Mouse (Mus musculus) spleen, postnatal 10 days (tissue): ENCODE data around the gene Cers6.

Source experiments
- DNase-seq, 2 experiments: peaks; one replicate each; pipeline ENCODE4 v3.0.0; 2021 to 2022; ENCODE audit warnings: low spot score in 2 of 2

Gene Cers6

DNA sequence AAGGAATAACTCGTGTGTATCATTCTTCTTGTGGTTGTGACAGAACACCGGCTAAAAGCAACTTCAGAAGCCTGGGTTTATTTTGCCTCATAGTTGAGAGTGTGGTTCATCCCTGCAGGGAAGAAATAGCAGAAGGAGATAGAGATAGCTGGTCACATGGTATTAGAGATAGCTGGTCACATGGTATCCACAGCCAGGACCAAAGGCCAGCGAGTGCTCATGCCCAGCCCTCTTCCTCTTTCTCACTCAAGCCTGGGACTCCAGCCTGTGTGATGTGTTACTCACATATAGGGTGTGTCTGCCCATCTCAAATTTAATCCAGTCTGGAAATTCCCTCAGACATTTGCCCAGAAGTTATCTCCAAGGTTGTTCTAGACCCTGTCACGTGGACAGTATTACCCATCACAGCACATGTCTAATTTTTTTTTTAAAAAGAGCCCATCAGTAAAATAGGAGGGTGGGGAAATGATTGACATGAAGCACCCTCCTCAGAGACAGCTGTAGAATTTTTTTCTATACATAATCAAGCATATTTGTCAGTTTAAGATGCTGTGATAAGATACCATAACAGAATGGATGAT is 17.9 kb downstream of the Cers6 start:
- no peak for DNase-seq

DNA sequence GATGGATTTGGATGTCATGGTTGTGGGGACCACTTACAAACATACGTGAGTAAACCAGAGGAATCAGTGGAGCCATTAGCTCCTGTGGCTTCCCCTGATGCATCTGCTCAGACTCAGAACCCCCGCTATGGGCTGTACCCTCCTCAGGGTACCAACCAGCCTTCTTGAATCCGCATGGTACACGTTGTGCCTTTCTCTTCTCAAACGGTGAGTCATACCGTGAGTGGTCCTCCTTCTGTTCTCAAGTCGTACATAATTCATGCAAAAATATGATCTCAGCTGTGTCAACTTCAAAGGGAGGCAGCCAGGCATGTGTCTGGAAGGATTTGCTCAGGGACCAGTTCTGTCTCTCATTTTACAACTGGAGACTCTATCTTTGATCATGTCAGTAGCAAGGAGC is 23.3 kb downstream of the Cers6 start:
- no peak for DNase-seq

DNA sequence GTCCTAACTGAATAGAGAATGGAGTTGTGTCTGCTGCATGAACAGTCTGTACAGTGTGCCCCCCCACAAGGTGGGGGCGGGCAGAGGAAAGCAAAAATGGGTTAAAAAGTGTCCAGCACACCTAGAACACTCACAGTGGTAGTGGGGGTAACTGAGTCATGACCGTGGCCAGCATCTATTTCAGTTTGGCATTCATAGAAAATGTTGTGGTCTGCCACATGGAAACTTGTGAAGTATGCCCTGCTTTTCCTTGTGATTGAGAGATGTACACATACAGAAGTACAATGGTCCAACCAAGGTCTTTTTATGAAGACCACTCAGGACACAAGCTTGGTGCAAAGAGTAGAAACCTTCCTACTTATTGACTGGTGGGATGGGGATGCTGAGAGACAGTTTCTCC is 24.0 kb downstream of the Cers6 start:
- no peak for DNase-seq

DNA sequence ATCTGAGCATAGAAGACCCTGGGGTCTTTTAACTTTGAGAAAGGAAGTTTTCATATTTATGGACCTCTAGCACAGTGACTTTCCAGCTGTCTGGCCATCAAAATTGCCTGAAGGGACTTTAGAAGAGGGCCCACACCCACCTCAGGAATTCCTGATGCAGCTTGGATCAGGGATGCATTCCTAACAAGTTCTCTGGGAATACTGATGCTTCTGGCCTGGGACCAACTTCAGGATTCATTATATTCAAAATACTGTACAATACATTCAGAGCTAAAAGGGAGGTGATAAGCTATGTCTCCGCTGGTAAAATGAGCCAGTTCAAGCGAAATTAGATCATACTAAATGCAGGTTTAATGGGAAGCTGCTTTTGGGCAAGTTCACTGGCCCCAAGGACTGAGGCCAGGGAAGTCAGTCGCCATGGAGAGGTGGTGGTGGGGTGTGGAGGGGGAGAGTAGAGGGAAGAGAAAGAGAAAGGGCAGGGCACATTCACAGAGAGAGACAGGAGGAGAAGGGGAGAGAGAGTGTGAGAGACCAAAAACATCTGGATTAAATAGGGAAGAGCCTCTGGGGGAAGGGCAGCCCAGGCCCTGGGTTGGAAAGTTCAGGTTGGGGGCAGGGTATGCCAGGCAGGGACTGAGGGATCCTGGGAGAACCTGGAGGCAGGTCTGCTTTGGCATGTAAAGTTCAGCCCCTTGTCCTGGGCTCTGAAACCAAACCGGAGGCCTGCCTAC is 24.7 kb downstream of the Cers6 start:
- DNase-seq = no peak

DNA sequence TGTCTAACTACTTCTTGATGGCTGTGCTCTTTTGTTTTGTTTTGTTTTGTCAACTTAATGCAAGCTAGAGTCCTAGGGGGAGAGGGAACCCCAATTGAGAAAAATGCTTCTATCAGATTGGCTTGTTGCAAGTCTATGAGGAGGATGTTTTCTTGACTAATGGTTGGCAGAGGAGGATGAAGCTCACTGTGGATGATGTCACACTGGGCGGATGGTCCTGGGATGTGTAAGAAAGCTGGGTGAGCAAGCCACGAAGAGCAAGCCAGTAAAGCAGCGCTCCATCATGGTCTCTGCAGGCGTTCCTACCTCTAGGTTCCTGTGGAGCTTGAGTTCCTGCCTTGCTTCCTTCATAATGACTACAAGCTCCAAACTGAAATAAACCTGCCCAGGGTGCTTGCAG is 25.4 kb downstream of the Cers6 start:
- DNase-seq = no peak

DNA sequence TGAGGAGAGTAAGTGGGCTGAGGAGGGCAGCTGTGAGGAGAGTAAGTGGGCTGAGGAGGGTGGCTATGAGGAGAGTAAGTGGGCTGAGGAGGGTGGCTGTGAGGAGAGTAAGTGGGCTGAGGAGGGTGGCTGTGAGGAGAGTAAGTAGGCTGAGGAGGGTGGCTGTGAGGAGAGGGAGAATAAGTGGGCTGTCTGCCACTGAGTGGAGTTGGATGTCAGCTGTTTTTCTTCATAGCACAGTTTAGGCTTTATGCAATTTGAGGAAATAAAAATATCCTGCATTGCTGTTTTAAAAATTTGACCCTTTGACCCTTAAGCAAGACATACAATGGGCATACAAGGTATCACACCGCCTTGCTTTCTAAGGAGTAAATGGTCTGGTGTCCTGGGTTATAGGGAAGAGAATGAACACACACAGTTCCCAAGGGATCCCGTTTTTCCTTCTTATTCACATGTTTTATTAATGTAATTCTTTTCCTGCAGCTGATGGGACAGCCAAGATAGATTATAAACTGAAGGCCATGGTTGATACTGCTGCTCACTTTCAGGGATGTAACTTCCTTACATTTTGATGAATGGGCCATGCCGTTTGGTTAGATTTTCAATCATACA is 27.0 kb downstream of the Cers6 start:
- DNase-seq = no peak

DNA sequence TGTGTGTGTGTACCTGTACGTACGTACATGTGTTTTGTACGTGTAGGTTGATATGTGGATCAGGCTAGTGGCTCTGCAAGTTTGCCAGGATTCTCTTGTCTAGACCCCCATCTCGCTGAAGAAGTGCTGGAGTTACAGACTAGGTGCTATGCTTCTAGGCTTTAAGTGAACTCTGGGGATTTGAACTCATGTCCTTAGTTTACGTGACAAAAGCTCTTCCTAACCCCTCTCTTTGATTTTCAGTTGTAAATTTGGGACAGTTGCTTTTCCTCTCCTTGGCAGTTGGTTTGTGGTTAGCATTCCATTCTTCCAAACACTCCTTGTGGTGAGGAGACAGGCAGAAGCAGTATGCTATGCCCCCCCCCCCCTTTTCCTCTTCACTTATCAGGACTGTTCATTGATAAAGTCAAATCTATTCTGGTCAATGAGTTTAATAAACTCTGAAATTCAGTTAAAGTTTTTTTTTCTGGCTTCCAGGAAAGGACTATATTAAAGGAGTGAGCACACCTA is 28.5 kb downstream of the Cers6 start:
- no peak for DNase-seq

DNA sequence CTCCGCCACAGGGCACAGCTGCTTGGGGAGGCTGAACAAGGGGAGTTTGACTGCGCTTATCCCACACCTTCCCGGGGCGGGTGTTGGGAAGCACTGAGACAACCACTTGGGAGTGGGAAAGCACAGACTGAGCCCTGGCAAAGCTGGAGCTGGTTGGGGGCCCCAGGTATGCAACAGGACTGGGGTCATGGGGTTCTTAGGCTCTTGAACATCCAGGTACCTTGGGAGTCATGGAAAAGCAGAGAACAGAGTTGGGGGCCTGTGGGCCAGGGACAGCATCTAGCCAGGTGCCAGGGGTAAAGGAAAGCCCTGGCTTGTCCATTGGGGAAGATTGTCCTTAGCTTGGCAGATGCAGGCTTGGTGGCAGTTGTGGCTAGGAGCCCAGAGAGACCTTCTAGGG is 31.2 kb downstream of the Cers6 start:
- no peak for DNase-seq

DNA sequence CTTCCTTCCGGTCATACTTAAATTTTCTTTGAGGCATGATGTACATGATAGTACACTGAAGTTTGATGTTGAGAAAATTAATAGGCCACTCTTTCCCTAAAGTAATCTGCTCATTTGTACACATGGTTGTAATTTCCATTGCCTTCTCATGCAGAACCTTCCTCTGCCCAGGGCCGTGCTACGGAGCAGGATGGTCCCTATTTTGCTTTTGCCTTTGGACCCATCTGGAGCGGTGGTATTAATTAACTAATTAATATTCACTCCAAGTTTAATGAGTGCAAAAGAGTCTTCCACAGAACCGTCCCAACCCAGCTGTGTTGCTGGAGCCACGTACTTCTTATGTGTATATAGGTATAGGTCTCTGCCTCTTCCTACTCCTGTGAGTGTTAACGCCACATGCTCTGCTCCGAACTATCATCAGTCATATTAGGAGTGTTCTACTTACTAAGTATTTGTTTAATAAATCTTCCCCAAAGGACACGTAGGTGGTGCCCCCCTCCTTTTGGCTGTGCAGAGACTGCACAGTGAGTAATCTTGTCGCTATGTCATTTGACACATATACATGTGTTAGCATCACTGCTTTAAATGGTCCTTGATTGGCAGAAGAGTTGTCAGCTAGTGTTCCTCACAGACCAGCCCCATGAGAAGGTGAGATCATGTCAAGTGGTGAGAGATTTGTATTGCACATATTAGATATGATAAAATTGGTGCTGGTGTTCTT is 34.0 kb downstream of the Cers6 start:
- no peak for DNase-seq

DNA sequence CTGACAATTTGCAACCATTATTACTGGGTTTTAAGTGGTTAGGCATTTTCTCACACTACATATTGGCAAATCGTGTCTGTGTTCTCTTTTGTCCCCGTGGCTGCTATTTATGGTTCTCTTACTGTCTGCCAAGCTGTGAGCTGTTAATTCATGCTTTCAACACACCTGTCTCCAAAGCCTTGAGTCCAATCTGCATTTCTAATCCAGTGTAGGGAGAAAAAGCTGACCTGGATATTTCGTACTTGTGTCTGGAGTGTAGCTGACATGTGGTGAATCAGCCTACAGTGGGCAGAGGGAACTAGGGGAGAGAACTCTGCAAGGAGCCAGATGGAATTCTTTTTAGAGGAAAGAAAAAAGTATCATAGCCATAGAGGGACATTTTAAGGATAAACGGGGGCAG is 35.0 kb downstream of the Cers6 start:
- no peak for DNase-seq

DNA sequence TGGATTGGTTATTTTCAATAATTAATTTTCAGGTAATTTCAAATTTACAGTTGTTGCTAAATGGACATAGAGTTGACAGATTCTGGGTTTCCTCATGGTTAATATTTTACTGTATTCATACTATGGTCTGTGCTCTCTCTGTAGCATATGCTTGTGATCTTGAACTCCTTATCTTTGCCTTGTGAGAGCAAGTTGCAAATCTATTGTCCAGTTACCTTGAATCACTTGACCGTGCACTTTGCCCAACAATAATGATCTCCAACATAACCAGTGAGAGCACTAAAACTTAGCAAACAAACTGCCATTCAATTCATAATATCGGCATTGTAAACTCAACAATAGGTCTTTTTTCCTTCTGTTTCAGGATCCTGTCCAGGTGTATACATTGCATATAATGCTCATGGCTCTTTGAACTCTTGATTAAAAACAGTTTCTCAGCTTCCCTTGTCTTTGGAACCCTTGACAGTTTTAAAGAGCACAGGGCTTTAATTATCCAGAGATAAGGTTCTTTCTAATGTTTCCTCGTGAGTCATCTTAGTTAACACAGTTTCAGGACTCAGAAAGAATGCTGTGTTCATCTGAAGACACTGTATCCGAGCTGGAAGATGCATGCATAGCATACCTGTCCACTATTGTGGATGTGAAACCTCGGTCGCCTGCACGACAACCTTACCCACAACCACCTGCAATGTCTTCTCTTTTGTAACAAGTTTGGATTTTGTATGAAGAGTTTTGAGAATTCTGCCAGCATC is 38.7 kb downstream of the Cers6 start:
- DNase-seq = no peak

DNA sequence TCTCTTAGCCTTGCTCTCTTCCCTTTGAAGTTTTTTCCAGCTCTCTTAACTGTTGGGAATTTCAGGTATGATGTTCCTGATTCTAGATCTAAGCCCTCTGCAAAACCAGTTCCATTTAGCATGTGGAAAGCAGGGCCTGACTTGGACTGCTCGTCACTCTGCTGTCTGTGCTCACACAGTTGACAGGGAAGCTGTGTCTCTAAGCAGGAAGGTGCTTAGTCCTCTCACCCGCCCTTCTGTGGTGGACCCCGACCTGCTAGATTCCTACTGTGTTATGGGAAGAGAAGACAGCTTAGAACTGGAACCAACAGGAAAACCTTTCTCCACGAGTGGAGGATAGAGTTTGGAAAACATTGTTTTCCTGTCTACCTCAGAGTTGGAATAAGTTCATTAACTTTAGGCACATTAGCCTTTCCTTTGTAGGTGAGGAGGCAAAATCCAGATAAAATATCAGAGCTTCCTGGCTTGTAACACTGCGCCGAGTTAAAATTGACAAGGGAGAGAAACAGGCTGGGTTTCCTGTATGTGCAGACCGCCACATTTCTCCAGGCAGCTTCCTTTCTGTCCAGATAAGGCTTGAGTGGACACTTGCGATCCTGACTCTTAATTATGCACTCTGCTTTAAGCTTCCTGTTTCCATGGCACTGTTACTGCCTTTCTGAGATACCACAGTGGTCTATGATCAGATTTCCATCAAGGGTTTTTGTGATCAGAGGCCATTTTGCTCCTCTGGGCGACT is 39.6 kb downstream of the Cers6 start:
- DNase-seq = no peak

DNA sequence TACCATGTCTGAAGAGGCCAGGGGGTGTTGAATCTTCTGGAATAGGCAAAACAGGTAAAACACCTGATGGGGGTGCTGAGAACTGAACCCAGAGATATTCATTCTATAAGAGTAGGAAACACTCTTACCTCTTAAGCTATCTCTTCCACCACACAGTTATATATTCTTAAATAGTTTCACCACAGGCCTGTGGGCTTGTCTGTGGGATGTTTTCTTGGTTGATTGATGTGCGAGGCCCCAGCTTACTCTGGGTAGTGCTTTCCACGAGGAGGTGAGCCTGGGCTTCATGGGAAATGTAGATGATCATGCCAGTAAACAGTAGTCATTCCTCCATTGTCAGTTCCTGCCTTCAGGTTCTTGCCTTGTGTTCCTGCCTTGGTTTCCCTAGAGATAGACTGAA is 40.5 kb downstream of the Cers6 start:
- no peak for DNase-seq

DNA sequence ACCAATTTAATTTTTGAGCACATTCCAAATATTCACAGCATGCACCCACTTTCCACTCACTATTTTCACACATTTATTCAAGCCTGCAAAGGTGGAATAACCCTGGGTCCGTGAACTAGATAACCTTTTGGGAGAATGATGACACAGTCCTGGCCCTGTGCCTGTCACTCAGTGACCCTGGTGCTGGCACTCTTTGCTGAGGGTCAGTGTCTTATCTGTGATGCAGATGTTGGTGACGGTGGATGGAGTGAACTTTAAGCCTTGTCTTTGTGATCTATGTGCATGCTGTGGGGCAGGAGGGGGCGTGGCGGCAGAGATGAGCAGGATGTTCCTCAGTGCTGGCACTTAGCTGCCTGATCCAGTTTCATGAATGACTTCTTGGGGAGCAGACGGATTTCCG is 41.3 kb downstream of the Cers6 start:
- no peak for DNase-seq

DNA sequence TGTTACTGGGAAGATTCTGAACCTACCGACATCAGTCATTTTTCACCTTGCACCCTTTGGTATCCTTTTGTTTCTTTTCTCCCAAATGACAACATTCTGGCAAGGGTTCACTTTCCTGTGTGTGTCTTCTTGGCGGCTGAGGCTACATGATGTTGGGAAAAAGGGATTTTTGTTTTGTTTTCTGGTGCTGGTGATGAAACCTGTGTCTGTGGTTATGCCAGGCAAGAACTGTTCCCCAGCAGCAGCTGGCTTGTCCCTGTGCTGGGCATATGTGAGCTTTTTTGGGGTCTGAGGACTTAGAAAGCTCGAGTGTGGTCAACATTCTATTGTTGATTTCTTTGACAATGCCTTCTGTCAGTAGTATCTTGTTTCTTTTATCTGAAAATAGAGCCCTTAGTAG is 45.7 kb downstream of the Cers6 start:
- DNase-seq = no peak

DNA sequence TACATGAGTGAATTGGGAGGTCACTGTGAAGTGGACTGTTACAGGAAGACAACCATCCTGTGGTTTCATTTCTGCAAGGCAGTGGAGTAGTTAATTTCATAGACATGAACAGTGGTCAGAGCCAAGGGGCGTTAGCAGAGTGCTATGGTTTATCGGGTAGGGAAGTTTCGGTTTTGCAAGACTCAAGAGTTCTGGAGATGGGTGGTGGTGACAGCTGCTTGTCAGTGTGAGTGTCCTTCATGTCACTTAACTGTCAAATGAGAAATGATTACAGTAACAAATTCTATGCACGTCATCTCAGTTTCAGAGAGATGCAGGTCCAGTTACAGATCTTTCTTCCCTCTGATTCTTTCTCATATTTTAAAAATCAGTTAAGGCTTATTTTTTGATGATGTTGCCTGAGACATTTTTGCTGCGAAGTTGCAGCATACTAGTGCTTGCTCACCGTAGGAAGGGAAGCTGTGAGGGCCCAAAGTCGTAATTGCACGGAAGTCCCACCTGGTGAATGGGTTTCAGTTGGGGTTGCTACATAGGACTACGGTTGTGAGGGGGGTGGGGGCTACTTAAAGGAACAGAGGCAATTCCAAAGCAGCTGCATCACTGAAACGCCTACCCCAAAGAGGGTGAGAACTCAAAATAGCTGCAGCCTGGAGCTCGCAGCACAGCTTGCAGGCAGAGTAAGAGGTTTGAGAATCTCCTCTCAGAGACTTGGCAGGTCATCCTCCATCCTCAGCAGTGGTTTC is 46.7 kb downstream of the Cers6 start:
- DNase-seq = peak in 1 of 2 experiments; percentile 36

DNA sequence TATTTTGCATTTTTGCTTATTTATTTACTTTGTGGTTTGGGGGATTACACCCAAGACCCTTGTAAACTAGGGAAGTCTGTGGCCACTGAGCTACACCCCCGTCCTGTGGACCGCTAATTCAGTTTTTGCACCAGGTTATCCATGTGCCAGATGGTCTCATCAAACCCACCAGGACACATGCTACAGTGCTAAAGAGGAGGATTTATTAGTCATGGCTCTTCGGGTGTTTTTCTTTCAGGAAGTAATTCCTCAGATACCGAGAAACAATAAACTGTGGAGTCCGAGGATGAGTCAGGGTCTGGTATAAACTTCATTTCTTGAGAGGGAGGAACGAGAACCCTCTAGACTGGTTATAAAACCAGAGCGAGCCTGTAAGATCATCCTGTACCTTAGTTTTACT is 49.5 kb downstream of the Cers6 start:
- no peak for DNase-seq

DNA sequence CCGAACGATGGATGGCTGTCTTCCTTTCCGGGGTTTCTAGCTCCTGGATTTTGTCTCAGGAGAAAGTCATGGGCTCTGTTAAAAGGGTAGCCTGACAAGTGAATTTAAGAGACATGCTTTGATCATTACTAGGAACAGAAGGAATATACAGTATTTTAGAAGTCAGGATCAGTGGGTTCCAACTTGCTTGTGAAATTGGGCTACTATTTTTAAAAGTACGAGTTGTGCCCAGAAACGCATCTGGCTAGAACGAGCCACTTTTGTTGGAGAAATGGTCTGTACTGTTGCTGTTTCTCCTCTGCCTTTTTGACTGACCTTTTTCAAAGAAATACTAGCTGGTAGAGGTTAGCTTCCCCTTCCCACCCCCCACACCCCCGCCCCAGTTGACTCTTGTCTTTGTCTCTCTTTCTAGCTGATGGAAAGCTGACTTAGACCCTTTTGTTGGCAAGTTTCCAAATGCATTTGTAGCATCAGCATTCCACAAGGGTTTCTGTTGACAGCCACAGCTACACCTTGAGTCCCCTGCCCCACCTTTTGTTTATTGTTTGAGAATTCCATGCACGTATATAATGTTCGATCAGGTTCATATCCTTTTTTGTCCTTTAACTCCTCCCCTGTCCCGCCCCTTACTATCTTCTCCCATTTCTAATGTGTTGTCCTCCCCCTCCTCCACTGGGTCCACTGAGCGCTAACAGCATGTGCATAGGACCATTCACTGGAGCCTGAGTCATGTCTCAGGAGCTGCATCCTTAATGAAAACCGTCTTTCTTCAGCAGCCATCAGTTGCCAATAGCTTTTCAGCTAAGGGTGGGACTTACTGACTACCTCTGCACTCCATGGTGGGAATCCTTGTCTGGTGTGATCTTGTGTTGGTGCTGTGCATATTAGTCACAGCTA is 50.6 kb downstream of the Cers6 start:
- no peak for DNase-seq

DNA sequence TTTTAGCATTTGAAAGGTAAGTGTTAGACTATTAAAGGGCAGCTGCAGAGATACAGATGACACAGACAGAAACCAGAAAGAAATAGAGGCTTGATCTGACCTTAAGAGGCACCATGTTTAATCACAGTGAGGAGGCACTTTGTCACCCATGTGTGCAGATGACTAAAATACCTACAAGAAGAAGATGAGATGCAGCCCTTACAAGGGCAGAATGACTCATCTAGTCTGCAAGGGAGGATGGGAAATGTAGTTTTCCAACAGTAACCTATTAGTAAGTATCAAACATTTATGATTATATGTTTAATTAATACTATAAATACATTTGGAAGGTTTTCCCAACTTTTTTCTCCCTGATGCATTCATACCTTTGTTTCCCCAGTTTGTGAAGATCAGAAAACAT is 54.5 kb downstream of the Cers6 start:
- no peak for DNase-seq
